Mouse (Mus musculus) neural tube, embryonic 12.5 days (tissue): Measurements from ENCODE around the gene Grip1. TPM values are rescaled to one million over a fixed set of nuclear protein-coding genes. Genes with fewer than 3 reads are reported as not detected.
A peak's percentile ranks its signal among the peaks of the same experiment; 100 is the strongest.

ENCODE experiments used
- ATAC-seq: fragments of 200-750 bp; cut with Nextera tagmentation; 2 replicates; pipeline ENCODE4 v1.8.0; 2017; ENCODE audit warnings: low read depth, mild to moderate bottlenecking, moderate TSS enrichment, moderate library complexity; ENCODE audit not compliant: low FRiP score
- H3K27ac ChIP-seq: fragments of 300-500 bp; sonication (generic); 2 replicates; pipeline ENCODE4 v1.5.1; 2016
- H3K27me3 ChIP-seq: fragments of 300-500 bp; sonication (generic); replicated peaks from 2 replicates; pipeline ENCODE4 v1.6.1; 2016; ENCODE audit warnings: mild to moderate bottlenecking
- H3K36me3 ChIP-seq: fragments of 300-500 bp; sonication (generic); 2 replicates; pipeline ENCODE4 v1.6.1; 2016; ENCODE audit warnings: mild to moderate bottlenecking
- H3K4me1 ChIP-seq: fragments of 300-500 bp; sonication (generic); 2 replicates; pipeline ENCODE4 v1.6.1; 2016
- H3K4me2 ChIP-seq: fragments of 300-500 bp; sonication (generic); replicated peaks from 2 replicates; pipeline ENCODE4 v1.6.1; 2016; ENCODE audit warnings: mild to moderate bottlenecking
- H3K4me3 ChIP-seq: fragments of 300-500 bp; sonication (generic); 2 replicates; pipeline ENCODE4 v1.5.1; 2016
- H3K9ac ChIP-seq: fragments of 300-500 bp; sonication (generic); 2 replicates; pipeline ENCODE4 v1.6.1; 2016; ENCODE audit warnings: mild to moderate bottlenecking
- H3K9me3 ChIP-seq: fragments of 300-500 bp; sonication (generic); 2 replicates; pipeline ENCODE4 v1.6.1; 2016; ENCODE audit warnings: mild to moderate bottlenecking
- WGBS: fragments of 180-500 bp; shearing (Covaris S2); methylation state at CpG from one replicate; pipeline ENCODE4 v1.1.7; 2016; 5-methylcytosine and 5-hydroxymethylcytosine counted together
- polyA plus RNA-seq: library from polyadenylated mRNA; unstranded; fragments of >200 nt; fragmentation: Nextera tagmentation; extraction: Ambion mirVana; gene quantifications from 2 replicates; pipeline ENCODE4 v1.2.1, GENCODE M21; 2016

The Grip1 gene
- polyA plus RNA-seq, 1 experiment from 2014 or later, result 20.3 TPM

- H3K4me3 ChIP-seq, result no peak overlapping the region
- no peaks in the 10 kb centered on the region; the same call in 1 of the 2 replicates for H3K36me3 ChIP-seq
- 97% methylated on average over 13 of the region's 13 CpGs for WGBS
- H3K27me3 ChIP-seq, result no peaks in the 10 kb centered on the region
- ATAC-seq, result no peak
- no peak overlapping the region for H3K27ac ChIP-seq
- no peak overlapping the region for H3K4me2 ChIP-seq
- H3K9ac ChIP-seq, result no peak overlapping the region
- no peaks in the 10 kb centered on the region for H3K9me3 ChIP-seq
- no peaks in the 10 kb centered on the region for H3K4me1 ChIP-seq
These were observed 558.7 kb downstream of the Grip1 start for GRCm38 (mm10) chr10:120012331-120012730.

- Histone ChIP-seq H3K4me2 (no peak overlapping the region), H3K4me3 (no peak overlapping the region), H3K27me3 (no peaks in the 10 kb centered on the region), H3K9ac (no peak overlapping the region), H3K27ac (no peak overlapping the region), H3K4me1 (no peaks in the 10 kb centered on the region), H3K36me3 (no peaks in the 10 kb centered on the region; the same call in 1 of the 2 replicates), H3K9me3 (no peaks in the 10 kb centered on the region)
- WGBS, result 90% methylated on average over 3 of the region's 3 CpGs
- ATAC-seq, result no peak
These were observed 561.5 kb downstream of the Grip1 start for GRCm38 (mm10) chr10:120015117-120015516.

GRCm38 (mm10) chr10:120026437-120026836 is 572.8 kb downstream of the Grip1 start:
- WGBS, result 80% methylated on average over 10 of the region's 10 CpGs
- Histone ChIP-seq H3K36me3 (no peaks in the 10 kb centered on the region), H3K27me3 (no peaks in the 10 kb centered on the region), H3K4me2 (no peak overlapping the region), H3K27ac (no peak overlapping the region), H3K9ac (no peak overlapping the region), H3K9me3 (no peaks in the 10 kb centered on the region), H3K4me1 (no peaks in the 10 kb centered on the region), H3K4me3 (no peak overlapping the region)
- no peak for ATAC-seq

- Histone ChIP-seq H3K36me3 (no peaks in the 10 kb centered on the region), H3K4me3 (no peak overlapping the region), H3K9ac (no peak overlapping the region), H3K4me1 (peaks cover 8% of the 10 kb centered on the region; the same call in 1 of the 2 replicates), H3K9me3 (no peaks in the 10 kb centered on the region), H3K27ac (no peak overlapping the region), H3K27me3 (no peaks in the 10 kb centered on the region), H3K4me2 (no peak overlapping the region)
- 89% methylated on average over 6 of the region's 6 CpGs for WGBS
- no peak for ATAC-seq
These were observed 577.3 kb downstream of the Grip1 start for GRCm38 (mm10) chr10:120030901-120031300.

GRCm38 (mm10) chr10:120031316-120031715 is 577.7 kb downstream of the Grip1 start:
- H3K4me2 ChIP-seq, result no peak overlapping the region
- H3K9ac ChIP-seq, result no peak overlapping the region
- H3K27me3 ChIP-seq, result no peaks in the 10 kb centered on the region
- H3K27ac ChIP-seq, result no peak overlapping the region
- H3K4me1 ChIP-seq, result peaks cover 9% of the 10 kb centered on the region; the same call in 1 of the 2 replicates
- H3K4me3 ChIP-seq, result no peak overlapping the region
- H3K36me3 ChIP-seq, result no peaks in the 10 kb centered on the region
- H3K9me3 ChIP-seq, result no peaks in the 10 kb centered on the region
- 91% methylated on average over 8 of the region's 8 CpGs for WGBS
- no peak for ATAC-seq

- no peaks in the 10 kb centered on the region for H3K27me3 ChIP-seq
- peaks cover 9% of the 10 kb centered on the region; the same call in 1 of the 2 replicates for H3K4me1 ChIP-seq
- no peak overlapping the region for H3K4me3 ChIP-seq
- H3K9me3 ChIP-seq, result no peaks in the 10 kb centered on the region
- no peak overlapping the region for H3K4me2 ChIP-seq
- no peak for ATAC-seq
- H3K27ac ChIP-seq, result no peak overlapping the region
- 84% methylated on average over 9 of the region's 9 CpGs for WGBS
- H3K9ac ChIP-seq, result no peak overlapping the region
- H3K36me3 ChIP-seq, result peaks cover 11% of the 10 kb centered on the region
These were observed 580.2 kb downstream of the Grip1 start for GRCm38 (mm10) chr10:120033866-120034265.

- peaks cover 9% of the 10 kb centered on the region; the same call in 1 of the 2 replicates for H3K4me1 ChIP-seq
- no peak overlapping the region for H3K27ac ChIP-seq
- H3K27me3 ChIP-seq, result no peaks in the 10 kb centered on the region
- H3K36me3 ChIP-seq, result peaks cover 13% of the 10 kb centered on the region
- peak overlapping the region; percentile 18 for H3K4me2 ChIP-seq
- no peak overlapping the region for H3K4me3 ChIP-seq
- H3K9ac ChIP-seq, result no peak overlapping the region
- 40% methylated on average over 15 of the region's 15 CpGs for WGBS
- no peak for ATAC-seq
- no peaks in the 10 kb centered on the region for H3K9me3 ChIP-seq
These were observed 581.6 kb downstream of the Grip1 start for GRCm38 (mm10) chr10:120035211-120035733.

GRCm38 (mm10) chr10:120035824-120036223 is 582.2 kb downstream of the Grip1 start:
- no peak overlapping the region for H3K4me3 ChIP-seq
- no peaks in the 10 kb centered on the region for H3K27me3 ChIP-seq
- H3K27ac ChIP-seq, result no peak overlapping the region
- WGBS, result 42% methylated on average over 6 of the region's 6 CpGs
- H3K4me2 ChIP-seq, result peak overlapping the region; percentile 18; the same call in 1 of the 2 replicates
- H3K4me1 ChIP-seq, result peaks cover 9% of the 10 kb centered on the region; the same call in 1 of the 2 replicates
- H3K9ac ChIP-seq, result no peak overlapping the region
- ATAC-seq, result no peak
- no peaks in the 10 kb centered on the region for H3K9me3 ChIP-seq
- peaks cover 13% of the 10 kb centered on the region for H3K36me3 ChIP-seq

- Histone ChIP-seq H3K4me2 (no peak overlapping the region), H3K36me3 (peaks cover 13% of the 10 kb centered on the region), H3K9me3 (no peaks in the 10 kb centered on the region), H3K27me3 (no peaks in the 10 kb centered on the region), H3K4me3 (no peak overlapping the region), H3K27ac (no peak overlapping the region), H3K4me1 (peaks cover 9% of the 10 kb centered on the region; the same call in 1 of the 2 replicates), H3K9ac (no peak overlapping the region)
- 90% methylated on average over 5 of the region's 5 CpGs for WGBS
- no peak for ATAC-seq
These were observed 584.6 kb downstream of the Grip1 start for GRCm38 (mm10) chr10:120038194-120038593.

GRCm38 (mm10) chr10:120044237-120044636 is 590.6 kb downstream of the Grip1 start:
- H3K36me3 ChIP-seq, result peaks cover 2% of the 10 kb centered on the region; the same call in 1 of the 2 replicates
- H3K27ac ChIP-seq, result no peak overlapping the region
- no peaks in the 10 kb centered on the region for H3K27me3 ChIP-seq
- ATAC-seq, result no peak
- 74% methylated on average over 6 of the region's 6 CpGs for WGBS
- H3K4me3 ChIP-seq, result no peak overlapping the region
- H3K9ac ChIP-seq, result no peak overlapping the region
- H3K4me1 ChIP-seq, result peaks cover 5% of the 10 kb centered on the region; the same call in 1 of the 2 replicates
- no peaks in the 10 kb centered on the region for H3K9me3 ChIP-seq
- H3K4me2 ChIP-seq, result no peak overlapping the region

GRCm38 (mm10) chr10:120044714-120045234 is 591.1 kb downstream of the Grip1 start:
- ATAC-seq, result no peak
- Histone ChIP-seq H3K27me3 (no peaks in the 10 kb centered on the region), H3K9me3 (no peaks in the 10 kb centered on the region), H3K4me1 (peaks cover 5% of the 10 kb centered on the region; the same call in 1 of the 2 replicates), H3K27ac (no peak overlapping the region), H3K36me3 (peaks cover 7% of the 10 kb centered on the region; the same call in 1 of the 2 replicates), H3K4me2 (no peak overlapping the region), H3K9ac (no peak overlapping the region), H3K4me3 (no peak overlapping the region)
- whole genome bisulfite sequencing, result 47% methylated on average over 2 of the region's 2 CpGs

- Histone ChIP-seq H3K27me3 (no peaks in the 10 kb centered on the region), H3K9me3 (no peaks in the 10 kb centered on the region), H3K27ac (no peak overlapping the region), H3K4me3 (no peak overlapping the region), H3K4me2 (no peak overlapping the region), H3K36me3 (peaks cover 6% of the 10 kb centered on the region; the same call in 1 of the 2 replicates), H3K4me1 (no peaks in the 10 kb centered on the region), H3K9ac (no peak overlapping the region)
- 87% methylated on average over 10 of the region's 10 CpGs for WGBS
- ATAC-seq, result no peak
These were observed 607.1 kb downstream of the Grip1 start for GRCm38 (mm10) chr10:120060579-120061237.
